Mouse (Mus musculus) E14TG2a.4 (cell line): ENCODE data around the gene Fbxl17.

Source experiments
- H3K27me3 ChIP-seq: 2 replicates; pipeline ENCODE4 v1.6.1; 2014; ENCODE audit warnings: low read length, control low read depth; ENCODE audit not compliant: insufficient read depth
- H3K36me3 ChIP-seq: 2 replicates; pipeline ENCODE4 v1.6.1; 2014; ENCODE audit warnings: low read length, control low read depth; ENCODE audit not compliant: insufficient read depth
- H3K4me1 ChIP-seq: replicated peaks from 2 replicates; pipeline ENCODE4 v1.6.1; 2014; ENCODE audit warnings: low read depth, low read length, control low read depth
- H3K4me3 ChIP-seq: replicated peaks from 2 replicates; pipeline ENCODE4 v1.5.1; 2014; ENCODE audit warnings: mild to moderate bottlenecking, low read length
- H3K9me3 ChIP-seq: 2 replicates; pipeline ENCODE4 v1.6.1; 2014; ENCODE audit warnings: low read length, control low read depth
- CTCF ChIP-seq: conservative IDR thresholded peaks from 2 replicates; pipeline ENCODE4 v1.5.1; 2014; ENCODE audit warnings: low read length
- NANOG ChIP-seq: IDR thresholded peaks from 2 replicates; pipeline ENCODE4 v1.6.1; 2014; ENCODE audit warnings: borderline replicate concordance, low read length, mixed read lengths
- POU5F1 ChIP-seq: IDR thresholded peaks from 2 replicates; pipeline ENCODE4 v1.6.1; 2014; ENCODE audit warnings: low read length, borderline replicate concordance

Fbxl17 gene

DNA sequence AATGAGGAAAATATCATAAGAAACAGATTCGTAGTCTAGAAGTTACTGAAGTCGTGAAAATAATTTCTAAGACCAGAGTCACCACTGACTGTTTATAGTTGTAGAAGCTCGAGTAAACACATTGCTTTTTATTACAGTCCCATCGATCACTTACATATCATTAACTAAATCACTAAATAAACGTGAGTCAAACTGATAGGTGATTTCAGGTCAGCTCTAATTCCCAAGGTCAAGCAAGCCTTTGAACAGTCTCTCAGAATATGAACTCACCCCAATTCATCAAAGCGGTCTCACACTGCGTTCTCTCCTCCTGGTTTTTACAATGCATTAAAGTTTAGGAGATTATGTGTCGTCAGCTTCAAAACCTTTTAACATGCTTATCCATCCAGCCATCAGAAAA, 423.2 kb downstream of the Fbxl17 start:
- Histone ChIP-seq H3K9me3 (no peaks in the 10 kb centered on the region), H3K4me1 (no peaks in the 10 kb centered on the region), H3K36me3 (no peaks in the 10 kb centered on the region), H3K4me3 (no peak overlapping the region), H3K27me3 (no peaks in the 10 kb centered on the region)
- TF ChIP-seq POU5F1 (no peak), NANOG (no peak), CTCF (no peak)

DNA sequence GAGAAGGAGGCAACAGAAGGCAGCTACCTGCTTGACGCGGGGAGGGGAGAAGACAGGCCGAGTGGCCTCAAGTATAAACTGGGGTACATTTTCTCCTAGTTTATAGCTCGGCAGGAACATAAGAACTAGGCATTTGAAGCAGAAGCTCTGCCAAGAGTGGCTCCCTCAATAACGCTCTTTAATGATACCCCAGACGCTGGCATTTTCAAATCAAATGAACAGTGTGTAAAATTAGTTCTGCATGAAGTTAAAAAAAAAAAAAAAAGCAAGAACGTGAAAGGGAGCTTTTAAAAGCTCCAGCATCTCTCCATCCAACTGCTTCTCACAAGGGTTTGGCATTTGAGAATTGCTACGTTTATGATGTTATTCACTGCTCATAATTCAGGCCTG, 423.8 kb downstream of the Fbxl17 start:
- Histone ChIP-seq H3K4me1 (no peaks in the 10 kb centered on the region), H3K36me3 (no peaks in the 10 kb centered on the region), H3K9me3 (no peaks in the 10 kb centered on the region), H3K27me3 (no peaks in the 10 kb centered on the region), H3K4me3 (no peak overlapping the region)
- TF ChIP-seq POU5F1 (no peak), CTCF (no peak), NANOG (no peak)

DNA sequence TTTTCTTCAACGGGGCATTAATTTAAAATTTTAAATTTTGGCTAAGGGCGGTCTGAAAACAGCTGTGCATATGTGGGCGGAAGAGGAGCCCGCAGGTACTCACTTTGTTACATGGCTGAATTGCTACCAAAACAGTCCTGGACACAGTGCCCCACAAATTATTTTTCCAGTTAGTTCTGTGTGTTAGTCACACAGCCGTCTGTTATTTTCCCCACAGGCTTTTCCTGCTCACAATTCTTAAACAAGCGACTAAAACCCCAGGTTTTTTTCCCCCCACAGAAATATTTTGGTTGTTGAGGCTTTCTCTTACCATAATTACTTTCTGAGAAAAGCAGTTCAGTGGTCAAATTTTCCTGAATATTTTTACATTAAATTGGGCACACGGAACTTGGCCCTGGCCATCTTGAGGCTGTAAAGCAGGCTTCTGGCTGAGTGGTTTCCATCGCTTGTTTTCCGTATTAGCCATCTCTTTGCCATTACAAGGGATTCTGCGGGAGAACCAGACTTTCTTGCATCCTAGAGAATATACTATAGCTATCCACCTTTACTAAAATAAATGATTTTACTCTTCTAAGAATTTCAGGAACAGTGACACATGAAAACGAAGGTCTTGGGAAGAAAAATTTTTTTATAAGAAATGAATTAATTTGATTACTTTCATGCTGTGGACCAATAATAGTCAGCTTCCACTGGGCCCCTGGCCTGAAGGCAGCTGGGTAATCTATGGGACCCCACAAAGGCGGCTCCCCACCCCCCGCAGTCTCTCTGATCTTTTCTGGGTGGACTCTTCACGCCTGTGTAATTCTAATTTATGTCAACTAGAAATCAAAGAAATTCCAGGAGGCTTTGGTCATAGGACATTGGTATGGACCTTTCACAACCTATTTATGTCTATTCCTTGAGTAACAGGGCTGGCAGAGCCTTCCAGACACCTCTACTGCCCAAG, 424.5 kb downstream of the Fbxl17 start:
- no peaks in the 10 kb centered on the region for H3K27me3 ChIP-seq
- no peaks in the 10 kb centered on the region for H3K4me1 ChIP-seq
- H3K36me3 ChIP-seq, result no peaks in the 10 kb centered on the region
- no peak for TF ChIP-seq NANOG
- no peak for TF ChIP-seq POU5F1
- TF ChIP-seq CTCF, result no peak
- no peak overlapping the region for H3K4me3 ChIP-seq
- H3K9me3 ChIP-seq, result no peaks in the 10 kb centered on the region

DNA sequence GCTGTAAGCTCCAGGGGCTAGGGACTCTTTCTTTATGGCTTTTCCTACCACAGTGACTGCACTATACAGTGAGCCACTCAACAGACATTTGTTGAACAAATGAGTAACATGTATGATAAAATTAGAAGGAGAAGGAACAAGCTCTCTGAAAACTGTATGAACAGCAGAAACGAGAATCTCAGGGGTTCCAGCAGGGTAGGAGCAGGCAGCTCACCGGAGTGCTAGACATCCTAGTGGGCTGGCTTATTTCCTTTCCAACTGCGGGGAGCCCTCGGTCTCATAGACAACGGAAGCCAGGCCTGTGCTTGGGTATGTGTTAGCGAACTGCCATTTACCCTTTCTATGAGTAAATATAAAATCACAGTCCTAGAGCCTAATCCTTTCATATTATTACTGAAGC, 426.5 kb downstream of the Fbxl17 start:
- Histone ChIP-seq H3K4me1 (no peaks in the 10 kb centered on the region), H3K4me3 (no peak overlapping the region), H3K27me3 (no peaks in the 10 kb centered on the region), H3K9me3 (no peaks in the 10 kb centered on the region), H3K36me3 (no peaks in the 10 kb centered on the region)
- TF ChIP-seq CTCF (no peak), NANOG (no peak), POU5F1 (no peak)

DNA sequence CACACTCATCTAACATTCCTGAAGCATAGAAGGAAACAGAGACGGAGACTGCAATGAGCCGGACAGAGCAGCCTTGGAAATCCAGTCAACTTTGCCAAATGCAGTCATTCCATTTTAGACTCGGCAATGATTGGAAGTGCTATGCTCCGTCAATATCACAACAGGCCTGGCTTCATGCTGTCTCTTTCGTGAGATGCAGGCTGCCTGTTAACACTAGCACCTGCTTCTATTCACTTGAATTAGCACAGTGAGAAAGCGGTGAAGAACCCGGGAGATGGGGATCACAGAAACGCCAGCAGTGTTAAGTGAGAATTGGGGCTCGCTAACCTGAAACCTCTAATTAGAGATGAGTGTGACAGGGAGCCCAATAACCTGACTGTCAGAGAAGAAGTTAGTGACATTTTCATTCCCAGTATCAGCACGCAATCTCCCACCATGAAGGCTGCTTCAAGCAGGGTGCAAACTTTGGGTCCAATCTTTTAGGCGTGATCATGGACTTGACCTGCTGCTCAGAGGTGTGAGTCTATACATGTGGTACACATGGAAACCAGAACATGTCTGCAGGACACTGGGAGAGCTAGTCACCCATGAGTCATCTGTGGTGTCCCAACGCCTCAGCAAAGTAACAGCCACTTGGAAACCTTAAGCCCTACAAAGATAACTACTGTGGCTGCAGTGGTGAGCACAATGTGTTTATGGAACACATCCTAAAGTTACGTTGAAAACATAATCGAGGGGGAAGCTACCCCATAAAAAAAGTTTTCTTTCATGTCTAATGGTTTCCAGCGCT, 428.5 kb downstream of the Fbxl17 start:
- H3K27me3 ChIP-seq, result no peaks in the 10 kb centered on the region
- H3K4me3 ChIP-seq, result no peak overlapping the region
- TF ChIP-seq CTCF, result no peak
- no peak for TF ChIP-seq NANOG
- TF ChIP-seq POU5F1, result no peak
- no peaks in the 10 kb centered on the region for H3K36me3 ChIP-seq
- no peaks in the 10 kb centered on the region for H3K9me3 ChIP-seq
- no peaks in the 10 kb centered on the region for H3K4me1 ChIP-seq

DNA sequence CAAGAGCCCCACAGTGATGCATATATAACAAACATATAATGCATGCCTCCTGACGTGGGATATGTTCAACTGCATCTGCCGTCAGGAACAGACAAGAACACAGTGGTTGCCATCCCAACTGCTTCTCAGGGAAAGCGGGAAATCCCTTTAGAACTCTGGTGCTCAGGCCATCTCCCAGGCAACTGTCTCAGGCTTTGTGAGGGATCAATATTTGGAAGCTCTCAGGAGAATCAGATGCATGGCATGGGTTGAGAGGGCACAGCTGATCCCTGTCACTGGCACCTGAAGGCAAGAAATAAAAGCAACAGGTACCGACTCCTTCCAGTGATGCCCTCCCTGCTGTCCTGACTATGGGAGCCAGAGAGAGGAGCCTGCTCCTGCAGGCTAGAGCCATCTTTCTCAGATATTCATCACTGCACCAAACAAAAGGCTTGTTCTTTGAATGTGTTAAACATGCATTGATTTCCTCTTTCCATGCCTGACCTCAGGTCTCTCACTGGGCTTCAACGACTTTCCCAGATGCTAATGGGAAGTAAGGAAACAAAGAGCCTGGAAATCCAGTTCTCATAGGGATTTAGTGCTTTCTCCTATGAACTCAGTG, 429.6 kb downstream of the Fbxl17 start:
- TF ChIP-seq CTCF, result no peak
- no peak for TF ChIP-seq NANOG
- no peak for TF ChIP-seq POU5F1
- Histone ChIP-seq H3K36me3 (no peaks in the 10 kb centered on the region), H3K4me3 (no peak overlapping the region), H3K9me3 (no peaks in the 10 kb centered on the region), H3K27me3 (no peaks in the 10 kb centered on the region), H3K4me1 (no peaks in the 10 kb centered on the region)

DNA sequence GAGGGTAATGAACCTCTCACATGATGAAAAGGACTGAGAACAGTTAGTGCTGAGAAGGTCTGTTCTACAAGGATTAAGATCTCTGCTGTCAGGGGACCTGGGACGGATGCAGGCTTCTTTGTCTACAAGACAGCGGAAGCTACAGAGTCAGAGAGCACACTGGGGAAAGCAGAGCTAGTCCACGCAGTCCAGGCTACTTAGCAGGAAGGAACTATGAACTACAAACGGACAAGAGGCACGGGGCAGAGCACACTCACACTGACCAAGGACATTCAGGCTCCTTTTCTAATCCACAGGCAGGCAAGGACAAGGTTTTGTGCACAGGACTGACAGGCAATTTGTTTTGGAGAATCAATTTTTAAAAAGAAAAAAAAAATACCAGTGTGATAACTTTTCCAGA, 437.0 kb downstream of the Fbxl17 start:
- no peaks in the 10 kb centered on the region for H3K36me3 ChIP-seq
- TF ChIP-seq CTCF (no peak), POU5F1 (no peak), NANOG (no peak)
- no peaks in the 10 kb centered on the region for H3K27me3 ChIP-seq
- no peaks in the 10 kb centered on the region for H3K4me1 ChIP-seq
- no peaks in the 10 kb centered on the region for H3K9me3 ChIP-seq
- no peak overlapping the region for H3K4me3 ChIP-seq

DNA sequence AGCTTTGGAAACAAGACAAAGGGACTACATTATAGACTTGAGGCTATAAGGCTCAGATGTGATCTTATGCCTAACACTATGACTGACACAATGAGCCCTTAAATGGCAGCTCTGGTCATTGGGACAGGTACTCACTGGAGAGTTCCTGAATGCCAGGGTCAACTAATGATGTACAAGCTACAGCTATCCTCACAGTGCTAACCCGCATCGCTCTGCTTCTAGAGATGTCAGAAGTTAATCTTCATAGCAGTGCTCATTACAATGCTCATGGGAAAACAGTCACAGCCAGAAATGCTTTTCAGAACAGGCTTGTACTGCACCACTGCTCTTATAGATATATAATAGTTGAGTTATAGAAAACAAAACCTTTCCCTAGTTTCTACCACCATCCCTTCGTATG, 438.0 kb downstream of the Fbxl17 start:
- no peaks in the 10 kb centered on the region for H3K27me3 ChIP-seq
- no peaks in the 10 kb centered on the region for H3K9me3 ChIP-seq
- no peaks in the 10 kb centered on the region for H3K4me1 ChIP-seq
- H3K36me3 ChIP-seq, result no peaks in the 10 kb centered on the region
- H3K4me3 ChIP-seq, result no peak overlapping the region
- TF ChIP-seq CTCF, result no peak
- no peak for TF ChIP-seq POU5F1
- no peak for TF ChIP-seq NANOG
